Mouse (Mus musculus) G1E (cell line): ENCODE measurements at regions not wholly inside any gene's neighbourhood (a gene's known extent, or its start where the extent isn't known, plus 50 kb on each side); places are given as distances from the start of the nearest gene placed in this dataset.

Experiments used
- CTCF ChIP-seq: IDR thresholded peaks from 2 replicates; pipeline ENCODE4 v1.5.1; 2012; ENCODE audit warnings: low read depth, low read length, inconsistent platforms, mixed read lengths
- TAL1 ChIP-seq: conservative IDR thresholded peaks from 2 replicates; pipeline ENCODE4 v1.6.1; 2012; ENCODE audit warnings: low read depth, low read length, inconsistent platforms, mixed read lengths

GRCm38 (mm10) chr11:19306687-19307086 is 287.9 kb upstream of the Meis1 start:
- TF ChIP-seq CTCF (no peak), TAL1 (no peak)
